Mouse (Mus musculus) MEL (cell line): Measurements from ENCODE around the gene Fbxw14. TPM values are rescaled to one million over a fixed set of nuclear protein-coding genes. Genes with fewer than 3 reads are reported as not detected.
"Not testable (repeated sequence)": the region's sequence is repeated elsewhere in the genome, so short reads cannot be mapped to it uniquely, and the experiment has no call there.

Experiments
- DNase-seq: peaks from one replicate; pipeline ENCODE4 v3.0.0; 2011; ENCODE audit warnings: low read depth, low spot score
- H3K27ac ChIP-seq: 2 replicates; pipeline ENCODE4 v1.5.1; 2012; ENCODE audit warnings: low read depth, mild to moderate bottlenecking, control low read depth, low read length, moderate library complexity; ENCODE audit not compliant: control insufficient read depth
- H3K27me3 ChIP-seq, 2 experiments: fragments of 150-350 bp in 1 of 2; sonication (generic) in 1 of 2; 2 replicates each; pipeline ENCODE4 v1.6.1; 2012; ENCODE audit warnings: low read length in 2 of 2, mild to moderate bottlenecking in 2 of 2, improper control_type of control experiment in 1 of 2, moderate library complexity in 1 of 2; ENCODE audit not compliant: insufficient read depth in 2 of 2, control insufficient read depth in 1 of 2
- H3K36me3 ChIP-seq, 2 experiments: 2 replicates each; pipeline ENCODE4 v1.6.1; 2012 to 2014; ENCODE audit warnings: low read length in 2 of 2, improper control_type of control experiment in 1 of 2, inconsistent platforms in 1 of 2, mild to moderate bottlenecking in 1 of 2; ENCODE audit not compliant: insufficient read depth in 2 of 2, control insufficient read depth in 1 of 2
- H3K4me1 ChIP-seq, 2 experiments: fragments of 150-350 bp in 1 of 2; sonication (generic) in 1 of 2; 2 replicates each; pipeline ENCODE4 v1.6.1; 2012; ENCODE audit warnings: low read length in 2 of 2, improper control_type of control experiment in 1 of 2, mild to moderate bottlenecking in 1 of 2; ENCODE audit not compliant: insufficient read depth in 2 of 2, control insufficient read depth in 1 of 2
- H3K4me3 ChIP-seq, 2 experiments: fragments of 150-350 bp in 1 of 2; sonication (generic) in 1 of 2; 2 replicates each; pipeline ENCODE4 v1.5.1; 2012; ENCODE audit warnings: low read depth in 2 of 2, low read length in 2 of 2, mild to moderate bottlenecking in 2 of 2, moderate library complexity in 2 of 2, control low read depth in 1 of 2, improper control_type of control experiment in 1 of 2; ENCODE audit not compliant: control insufficient read depth in 1 of 2, insufficient read depth in 1 of 2
- H3K79me2 ChIP-seq: 2 replicates; pipeline ENCODE4 v1.6.1; 2012; ENCODE audit warnings: mild to moderate bottlenecking, low read length, moderate library complexity; ENCODE audit not compliant: control insufficient read depth, poor library complexity, insufficient read depth
- H3K9ac ChIP-seq: 2 replicates; pipeline ENCODE4 v1.6.1; 2012; ENCODE audit warnings: low read depth, mild to moderate bottlenecking, control low read depth, low read length, moderate library complexity; ENCODE audit not compliant: control insufficient read depth, poor library complexity, severe bottlenecking
- H3K9me3 ChIP-seq: fragments of 150-350 bp; sonication (generic); replicated peaks from 2 replicates; pipeline ENCODE4 v1.6.1; 2012; ENCODE audit warnings: mild to moderate bottlenecking, low read length, improper control_type of control experiment, moderate library complexity; ENCODE audit not compliant: insufficient read depth
- ETS1 ChIP-seq: IDR thresholded peaks from 2 replicates; pipeline ENCODE4 v1.6.1; 2012; ENCODE audit warnings: low read depth, mild to moderate bottlenecking, inconsistent platforms, low read length, improper control_type of control experiment, moderate library complexity
- GATA1 ChIP-seq: IDR thresholded peaks from 2 replicates; pipeline ENCODE4 v1.6.1; 2011; ENCODE audit warnings: low read depth, low read length, improper control_type of control experiment
- JUND ChIP-seq: IDR thresholded peaks from 2 replicates; pipeline ENCODE4 v1.6.1; 2011; ENCODE audit warnings: low read depth, mild to moderate bottlenecking, improper control_type of control experiment, low read length
- KAT2A ChIP-seq: conservative IDR thresholded peaks from 2 replicates; pipeline ENCODE4 v1.6.1; 2012; ENCODE audit warnings: low read depth, low read length, improper control_type of control experiment, inconsistent platforms
- POLR2A ChIP-seq, 2 experiments: IDR thresholded peaks; 2 replicates each; pipeline ENCODE4 v1.6.1; 2011 to 2012; ENCODE audit warnings: low read length in 2 of 2, mild to moderate bottlenecking in 2 of 2, control low read depth in 1 of 2, improper control_type of control experiment in 1 of 2, low read depth in 1 of 2, moderate library complexity in 1 of 2; ENCODE audit not compliant: control insufficient read depth in 1 of 2, insufficient read depth in 1 of 2, poor library complexity in 1 of 2
- POLR2AphosphoS2 ChIP-seq: IDR thresholded peaks from 2 replicates; pipeline ENCODE4 v1.6.1; 2011; ENCODE audit warnings: low read length, improper control_type of control experiment
- RCOR1 ChIP-seq: IDR thresholded peaks from 2 replicates; pipeline ENCODE4 v1.6.1; 2012; ENCODE audit warnings: low read depth, mild to moderate bottlenecking, inconsistent platforms, low read length, improper control_type of control experiment
- SMC3 ChIP-seq: IDR thresholded peaks from 2 replicates; pipeline ENCODE4 v1.6.1; 2011; ENCODE audit warnings: low read depth, low read length, improper control_type of control experiment
- TAL1 ChIP-seq: IDR thresholded peaks from 2 replicates; pipeline ENCODE4 v1.6.1; 2012; ENCODE audit warnings: mild to moderate bottlenecking, inconsistent platforms, low read length, moderate library complexity, mixed read lengths
- TBP ChIP-seq: IDR thresholded peaks from 2 replicates; pipeline ENCODE4 v1.8.0; 2011; ENCODE audit warnings: low read depth, low read length, improper control_type of control experiment
- polyA plus RNA-seq, 2 experiments: library from polyadenylated mRNA; stranded (reverse) in 1 of 2; unstranded in 1 of 2; fragments of >175 nt in 1 of 2; fragments of >200 nt in 1 of 2; gene quantifications; 2 replicates each; pipeline versions ENCODE4 v1.2.1 to v1.2.4; 2012; ENCODE audit warnings: low replicate concordance in 2 of 2, low read depth in 1 of 2; ENCODE audit not compliant: insufficient read length in 2 of 2, insufficient read depth in 1 of 2, missing spikeins in 1 of 2
- total RNA-seq: library from RNA; depleted of rRNA; stranded (reverse); fragments of 300-350 nt; gene quantifications from 2 replicates; pipeline ENCODE4 v1.2.3, GENCODE M21; 2012; rRNA removed

The Fbxw14 gene
- total RNA-seq (not detected in 2 replicates), polyA plus RNA-seq (not detected)

- not testable (repeated sequence) for DNase-seq, H3K27ac ChIP-seq, H3K4me1 ChIP-seq, H3K27me3 ChIP-seq, H3K79me2 ChIP-seq, H3K9ac ChIP-seq, H3K36me3 ChIP-seq, H3K9me3 ChIP-seq, H3K4me3 ChIP-seq
Measured at GRCm38 (mm10) chr9:109287576-109287975, at the start of gene Fbxw14. Gene Fbxw14, minus strand, starts transcription at chr9:109287676.

GRCm38 (mm10) chr9:109263041-109263440 is 24.4 kb downstream of the Fbxw14 start:
- Histone ChIP-seq H3K27me3 (no peaks in the 10 kb centered on the region), H3K79me2 (no peaks in the 10 kb centered on the region), H3K4me1 (no peaks in the 10 kb centered on the region), H3K36me3 (no peaks in the 10 kb centered on the region), H3K9ac (no peak overlapping the region), H3K4me3 (no peak overlapping the region), H3K9me3 (no peaks in the 10 kb centered on the region), H3K27ac (no peak overlapping the region)
- no peak for TF ChIP-seq KAT2A
- TF ChIP-seq GATA1: no peak
- no peak for TF ChIP-seq TAL1
- TF ChIP-seq RCOR1: no peak
- no peak for TF ChIP-seq SMC3
- no peak for TF ChIP-seq POLR2AphosphoS2
- TF ChIP-seq TBP: no peak
- TF ChIP-seq POLR2A (IDR thresholded peaks at IDR 0.05; ENCODE audit: control insufficient read depth in 1 of 2, insufficient read depth in 1 of 2, low read depth in 1 of 2, low read length in 2 of 2, poor library complexity in 1 of 2): no peak
- TF ChIP-seq ETS1: no peak
- no peak for TF ChIP-seq JUND
- no peak for DNase-seq

- TF ChIP-seq KAT2A: no peak
- H3K9me3 ChIP-seq: no peaks in the 10 kb centered on the region
- no peak within 1 kb of the TSS for H3K9ac ChIP-seq
- no peaks in the 10 kb centered on the region for H3K79me2 ChIP-seq
- DNase-seq: no peak
- H3K36me3 ChIP-seq: no peaks in the 10 kb centered on the region
- H3K27ac ChIP-seq: no peak within 1 kb of the TSS
- H3K27me3 ChIP-seq: peaks cover 0 to 2% of the 10 kb centered on the region in 2 experiments; a peak in 1 of 4 replicates
- no peak within 1 kb of the TSS for H3K4me3 ChIP-seq
- H3K4me1 ChIP-seq: no peaks in the 10 kb centered on the region
Measured at GRCm38 (mm10) chr9:109234654-109235053, 52.8 kb downstream of the Fbxw14 start, which contains the start of gene Fbxw20. Gene Fbxw20, minus strand, starts transcription at chr9:109234754.

Other genes starting within 250 kb of the Fbxw14 start
- gene Shisa5, start 249.1 kb downstream of the Fbxw14 start, total RNA-seq: 38.3 and 41.0 TPM in 2 replicates
- gene Shisa5, start 249.1 kb downstream of the Fbxw14 start, polyA plus RNA-seq: 10 to 100 TPM in 1 of 2 experiments, not detected in 1; 71.7 TPM
- 8.9 and 10.0 TPM in 2 replicates for gene Trex1, start 227.9 kb downstream of the Fbxw14 start, total RNA-seq
- 10 to 100 TPM in 1 of 2 experiments, not detected in 1; 17.0 TPM for gene Trex1, start 227.9 kb downstream of the Fbxw14 start, polyA plus RNA-seq
- gene Atrip, start 213.6 kb downstream of the Fbxw14 start, total RNA-seq: 18.0 and 18.4 TPM in 2 replicates
- 10 to 100 TPM in 1 of 2 experiments, not detected in 1; 35.3 TPM for gene Atrip, start 213.6 kb downstream of the Fbxw14 start, polyA plus RNA-seq
- gene Ccdc51, start 205.2 kb downstream of the Fbxw14 start, total RNA-seq: 26.8 and 28.4 TPM in 2 replicates
- gene Ccdc51, start 205.2 kb downstream of the Fbxw14 start, polyA plus RNA-seq: 10 to 100 TPM in 1 of 2 experiments, not detected in 1; 15.1 TPM
- 346 and 400 TPM in 2 replicates for gene Tma7, start 205.1 kb downstream of the Fbxw14 start, total RNA-seq
- 100 to 1,000 TPM in 1 of 2 experiments, not detected in 1; 366 TPM for gene Tma7, start 205.1 kb downstream of the Fbxw14 start, polyA plus RNA-seq
- not detected in 2 replicates for gene Plxnb1, start 192.3 kb downstream of the Fbxw14 start, total RNA-seq
- gene Plxnb1, start 192.3 kb downstream of the Fbxw14 start, polyA plus RNA-seq: under 1 TPM in 1 of 2 experiments, not detected in 1; 0.07 TPM
- gene Fbxw21, start 125.6 kb downstream of the Fbxw14 start, total RNA-seq: not detected in 2 replicates
- gene Fbxw21, start 125.6 kb downstream of the Fbxw14 start, polyA plus RNA-seq: not detected
- not detected in 2 replicates for gene Fbxw13, start 91.7 kb downstream of the Fbxw14 start, total RNA-seq
- gene Fbxw13, start 91.7 kb downstream of the Fbxw14 start, polyA plus RNA-seq: not detected
- gene Fbxw20, start 52.9 kb downstream of the Fbxw14 start, total RNA-seq: not detected in 2 replicates
- gene Fbxw20, start 52.9 kb downstream of the Fbxw14 start, polyA plus RNA-seq: not detected
- gene Fbxw28, start 52.0 kb upstream of the Fbxw14 start, total RNA-seq: not detected in 2 replicates
- not detected for gene Fbxw28, start 52.0 kb upstream of the Fbxw14 start, polyA plus RNA-seq
- not detected in 2 replicates for gene Fbxw22, start 116.6 kb upstream of the Fbxw14 start, total RNA-seq
- gene Fbxw22, start 116.6 kb upstream of the Fbxw14 start, polyA plus RNA-seq: not detected
- gene Fbxw16, start 161.5 kb upstream of the Fbxw14 start, total RNA-seq: not detected in 2 replicates
- gene Fbxw16, start 161.5 kb upstream of the Fbxw14 start, polyA plus RNA-seq: not detected
- gene Fbxw19, start 208.2 kb upstream of the Fbxw14 start, total RNA-seq: not detected in 2 replicates
- not detected for gene Fbxw19, start 208.2 kb upstream of the Fbxw14 start, polyA plus RNA-seq